Mouse (Mus musculus): ENCODE measurements around the gene Klhdc8a.

DNA sequence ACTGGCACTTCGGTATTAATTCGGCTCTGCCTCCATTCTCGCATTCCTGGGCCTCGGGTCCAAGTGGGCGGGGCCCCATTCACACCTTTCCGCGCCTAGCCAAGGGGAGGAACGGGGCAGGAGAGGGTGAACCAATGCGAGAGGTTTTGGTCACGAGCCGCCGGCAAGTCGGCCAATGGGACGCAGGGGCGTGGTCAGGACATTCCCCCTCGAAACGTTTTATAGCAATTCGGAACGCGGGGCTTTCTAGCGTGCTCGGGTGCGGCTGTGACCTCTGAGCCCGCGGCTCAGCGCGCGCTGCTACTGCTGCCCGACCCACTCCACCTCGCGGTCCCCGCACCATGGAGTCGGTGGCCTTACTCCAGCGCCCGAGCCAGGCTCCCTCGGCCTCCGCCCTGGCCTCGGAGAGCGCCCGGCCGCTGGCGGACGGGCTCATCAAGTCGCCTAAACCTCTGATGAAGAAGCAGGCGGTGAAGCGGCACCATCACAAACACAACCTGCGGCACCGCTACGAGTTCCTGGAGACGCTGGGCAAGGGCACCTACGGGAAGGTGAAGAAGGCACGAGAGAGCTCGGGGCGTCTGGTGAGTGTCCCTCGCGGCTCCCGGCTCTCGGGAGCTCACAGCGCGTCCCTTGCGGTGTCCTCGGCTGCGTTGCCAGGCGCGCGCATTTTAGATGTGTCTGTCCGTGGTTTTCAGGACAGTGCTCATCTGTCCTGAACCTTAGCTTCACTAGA lies 17.6 kb downstream of the Klhdc8a start, which contains the start of gene Nuak2:
- TF ChIP-seq POLR2A (IDR thresholded peaks at IDR 0.05; ENCODE audit: control insufficient read depth, low read depth, low read length) (peak; percentile 72), CTCF (IDR thresholded peaks at IDR 0.05; ENCODE audit: control insufficient read depth, insufficient read depth, insufficient replicate concordance, low read depth, low read length) (no peak)

Data from testis, adult 2 months (tissue).